Mouse (Mus musculus): Measurements from ENCODE around the gene Ano7. TPM values are rescaled to one million over a fixed set of nuclear protein-coding genes. Genes with fewer than 3 reads are reported as not detected.

The Ano7 gene
- polyA plus RNA-seq, 1 experiment from 2014 or later, result 0.23 TPM

DNA sequence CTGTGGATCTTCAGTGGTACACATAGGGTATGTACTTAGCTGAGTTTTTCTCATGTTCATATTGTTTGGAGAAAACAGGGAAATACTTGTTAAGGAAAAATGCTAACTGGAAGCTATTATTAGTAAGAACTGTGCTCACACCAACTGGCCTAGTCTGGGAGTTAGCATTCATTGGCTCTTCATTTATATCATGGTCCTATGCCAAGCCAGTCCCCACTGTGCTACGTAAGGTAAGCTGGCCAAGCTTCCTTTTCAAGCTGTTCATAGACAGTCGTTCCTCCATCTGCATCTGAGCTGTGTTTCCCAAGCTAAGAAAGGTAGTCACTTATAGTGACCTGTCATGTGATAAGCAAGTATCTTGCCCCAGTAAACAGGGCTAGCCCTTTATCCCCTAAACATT lies 21.0 kb upstream of the Ano7 start:
- Histone ChIP-seq H3K27ac (ENCODE audit: low read depth, low read length) (no peak overlapping the region), H3K4me3 (ENCODE audit: low read depth, low read length) (no peak overlapping the region), H3K4me2 (replicated peaks; ENCODE audit: low read depth, low read length) (no peak overlapping the region), H3K4me1 (replicated peaks; ENCODE audit: control insufficient read depth, insufficient read depth, low read length) (no peaks in the 10 kb centered on the region), H3K9me3 (ENCODE audit: control insufficient read depth, low read length) (no peaks in the 10 kb centered on the region), H3K36me3 (ENCODE audit: control insufficient read depth, insufficient read depth, low read length) (0 out of 2 replicates have a peak, but pooled peaks cover 6% of the 10 kb centered on the region), H3K9ac (ENCODE audit: low read depth, low read length) (no peak overlapping the region), H3K27me3 (ENCODE audit: control insufficient read depth, insufficient read depth, low read length) (no peaks in the 10 kb centered on the region)
- WGBS, result 78% methylated on average over 2 of the region's 2 CpGs
- ATAC-seq (ENCODE audit: low FRiP score) (no peak), DNase-seq (ENCODE audit: low spot score) (no peak)

DNA sequence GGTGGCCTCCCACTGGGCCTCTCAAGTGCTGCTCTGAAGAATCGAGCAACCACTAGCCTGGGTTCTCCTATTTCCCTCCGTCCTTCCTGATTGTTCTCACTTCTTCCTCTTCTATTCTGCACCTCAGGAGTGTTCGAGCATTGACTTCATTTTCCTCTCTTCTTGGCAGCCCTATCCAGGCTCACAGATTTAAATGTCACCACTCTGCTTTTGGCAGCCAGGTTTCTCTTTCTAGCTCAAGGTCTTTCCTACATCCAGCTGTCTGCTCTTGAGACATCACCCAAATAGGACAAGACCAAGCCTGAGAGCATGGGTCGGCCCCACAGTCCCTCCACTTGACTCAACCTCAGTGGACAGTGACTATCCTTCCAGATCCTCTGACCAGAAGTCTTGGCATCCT lies 11.1 kb upstream of the Ano7 start:
- Histone ChIP-seq H3K4me1 (replicated peaks; ENCODE audit: control insufficient read depth, insufficient read depth, low read length) (no peaks in the 10 kb centered on the region), H3K36me3 (ENCODE audit: control insufficient read depth, insufficient read depth, low read length) (peaks cover 5% of the 10 kb centered on the region), H3K9me3 (ENCODE audit: control insufficient read depth, low read length) (no peaks in the 10 kb centered on the region), H3K27me3 (ENCODE audit: control insufficient read depth, insufficient read depth, low read length) (no peaks in the 10 kb centered on the region), H3K4me2 (replicated peaks; ENCODE audit: low read depth, low read length) (no peak overlapping the region), H3K27ac (ENCODE audit: low read depth, low read length) (no peak overlapping the region), H3K9ac (ENCODE audit: low read depth, low read length) (no peak overlapping the region), H3K4me3 (ENCODE audit: low read depth, low read length) (no peak overlapping the region)
- WGBS, result 84% methylated on average over 4 of the region's 4 CpGs
- DNase-seq (ENCODE audit: low spot score), result no peak
- no peak for ATAC-seq (ENCODE audit: low FRiP score)

DNA sequence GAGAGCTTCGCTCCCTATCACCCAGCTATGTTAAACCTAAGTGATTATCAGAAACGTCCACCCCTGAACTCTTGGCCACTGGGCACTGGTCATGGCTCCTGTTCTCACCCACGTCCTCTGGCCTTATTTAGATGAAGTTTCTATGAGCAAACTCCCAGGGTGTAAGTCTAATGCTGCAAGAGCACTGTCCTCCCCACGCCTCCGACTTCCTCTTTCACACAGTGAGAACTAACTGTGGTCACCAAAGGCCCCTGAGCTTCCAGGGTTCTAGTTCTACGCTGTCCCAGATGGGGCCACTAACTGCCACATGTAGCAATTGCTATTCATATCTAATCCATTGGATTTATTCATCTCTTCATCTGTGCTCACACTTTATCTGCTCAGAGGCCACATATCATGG lies 8.1 kb upstream of the Ano7 start:
- Histone ChIP-seq H3K4me2 (replicated peaks; ENCODE audit: low read depth, low read length) (no peak overlapping the region), H3K4me1 (replicated peaks; ENCODE audit: control insufficient read depth, insufficient read depth, low read length) (no peaks in the 10 kb centered on the region), H3K4me3 (ENCODE audit: low read depth, low read length) (no peak overlapping the region), H3K9me3 (ENCODE audit: control insufficient read depth, low read length) (no peaks in the 10 kb centered on the region), H3K9ac (ENCODE audit: low read depth, low read length) (no peak overlapping the region), H3K36me3 (ENCODE audit: control insufficient read depth, insufficient read depth, low read length) (peaks cover 5% of the 10 kb centered on the region), H3K27me3 (ENCODE audit: control insufficient read depth, insufficient read depth, low read length) (no peaks in the 10 kb centered on the region), H3K27ac (ENCODE audit: low read depth, low read length) (no peak overlapping the region)
- ATAC-seq (ENCODE audit: low FRiP score) (no peak), DNase-seq (ENCODE audit: low spot score) (no peak)
- WGBS, result 91% methylated on average over 6 of the region's 6 CpGs

DNA sequence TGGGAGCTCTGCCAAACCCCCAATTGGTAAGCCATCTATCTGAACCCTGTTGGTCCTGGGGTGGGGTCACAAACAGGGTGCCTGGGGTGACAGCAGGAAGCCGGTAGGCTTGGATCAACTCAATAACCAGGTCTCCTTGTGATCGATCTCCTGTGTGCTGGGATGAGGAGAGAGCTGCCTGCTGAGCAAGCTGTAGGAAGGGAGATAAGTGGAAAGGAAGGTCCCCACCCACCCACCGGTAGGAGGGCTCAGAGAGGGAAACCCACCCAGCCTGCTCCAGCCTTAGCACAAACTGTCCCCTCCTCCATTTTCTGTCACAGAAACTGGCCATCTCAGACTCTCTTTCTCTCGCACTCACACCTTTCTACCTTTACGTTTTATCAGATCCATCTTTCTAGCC lies 3.6 kb downstream of the Ano7 start:
- DNase-seq (ENCODE audit: low spot score), result no peak
- Histone ChIP-seq H3K4me3 (ENCODE audit: low read depth, low read length) (no peak overlapping the region), H3K9me3 (ENCODE audit: control insufficient read depth, low read length) (no peaks in the 10 kb centered on the region), H3K36me3 (ENCODE audit: control insufficient read depth, insufficient read depth, low read length) (no peaks in the 10 kb centered on the region), H3K27ac (ENCODE audit: low read depth, low read length) (no peak overlapping the region), H3K9ac (ENCODE audit: low read depth, low read length) (no peak overlapping the region), H3K27me3 (ENCODE audit: control insufficient read depth, insufficient read depth, low read length) (no peaks in the 10 kb centered on the region), H3K4me1 (replicated peaks; ENCODE audit: control insufficient read depth, insufficient read depth, low read length) (no peaks in the 10 kb centered on the region), H3K4me2 (replicated peaks; ENCODE audit: low read depth, low read length) (no peak overlapping the region)
- WGBS, result 77% methylated on average over 5 of the region's 5 CpGs
- ATAC-seq (ENCODE audit: low FRiP score), result no peak

DNA sequence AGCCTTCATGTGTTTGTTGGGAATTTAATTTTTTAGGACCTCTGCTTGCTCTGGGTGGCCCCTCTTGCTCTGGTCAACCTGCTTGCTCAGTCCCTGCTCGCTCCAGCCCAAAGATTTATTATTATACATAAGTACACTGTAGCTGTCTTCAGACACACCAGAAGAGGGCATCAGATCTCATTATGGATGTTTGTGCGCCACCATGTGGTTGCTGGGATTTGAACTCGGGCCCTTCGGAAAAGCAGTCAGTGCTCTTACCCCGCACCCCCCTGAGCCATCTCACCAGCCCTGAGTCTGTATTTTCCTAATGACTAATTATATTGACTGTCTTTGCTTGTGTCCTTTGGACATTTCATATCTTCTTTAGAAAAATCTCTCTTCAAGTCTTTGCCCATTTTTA lies 5.4 kb downstream of the Ano7 start:
- Histone ChIP-seq H3K27ac (ENCODE audit: low read depth, low read length) (no peak overlapping the region), H3K9ac (ENCODE audit: low read depth, low read length) (no peak overlapping the region), H3K4me1 (replicated peaks; ENCODE audit: control insufficient read depth, insufficient read depth, low read length) (no peaks in the 10 kb centered on the region), H3K4me3 (ENCODE audit: low read depth, low read length) (no peak overlapping the region), H3K27me3 (ENCODE audit: control insufficient read depth, insufficient read depth, low read length) (no peaks in the 10 kb centered on the region), H3K36me3 (ENCODE audit: control insufficient read depth, insufficient read depth, low read length) (no peaks in the 10 kb centered on the region), H3K9me3 (ENCODE audit: control insufficient read depth, low read length) (no peaks in the 10 kb centered on the region), H3K4me2 (replicated peaks; ENCODE audit: low read depth, low read length) (no peak overlapping the region)
- WGBS, result 82% methylated on average over 5 of the region's 5 CpGs
- no peak for DNase-seq (ENCODE audit: low spot score)
- ATAC-seq (ENCODE audit: low FRiP score), result no peak

DNA sequence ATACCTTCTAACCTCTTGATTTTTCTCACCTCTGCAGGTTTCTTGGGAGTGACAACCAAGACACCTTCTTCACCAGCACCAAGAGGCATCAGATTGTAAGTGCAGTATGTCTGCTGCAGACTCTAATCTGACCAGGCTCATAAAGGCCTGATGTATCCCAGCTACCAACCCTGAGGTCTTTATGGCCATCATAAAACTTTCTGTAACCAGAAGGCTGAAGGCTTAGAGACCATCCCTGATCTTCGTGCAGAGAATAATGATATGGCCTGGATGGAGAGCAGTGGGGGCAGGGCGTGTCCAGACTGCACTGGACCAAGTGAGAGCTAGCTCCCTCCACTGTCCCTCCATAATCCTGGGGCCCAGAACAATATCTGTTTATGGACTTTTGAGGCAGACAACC lies 13.5 kb downstream of the Ano7 start:
- Histone ChIP-seq H3K9me3 (ENCODE audit: control insufficient read depth, low read length) (no peaks in the 10 kb centered on the region), H3K4me3 (ENCODE audit: low read depth, low read length) (no peak overlapping the region), H3K4me2 (replicated peaks; ENCODE audit: low read depth, low read length) (no peak overlapping the region), H3K36me3 (ENCODE audit: control insufficient read depth, insufficient read depth, low read length) (no peaks in the 10 kb centered on the region), H3K4me1 (replicated peaks; ENCODE audit: control insufficient read depth, insufficient read depth, low read length) (no peaks in the 10 kb centered on the region), H3K9ac (ENCODE audit: low read depth, low read length) (no peak overlapping the region), H3K27me3 (ENCODE audit: control insufficient read depth, insufficient read depth, low read length) (no peaks in the 10 kb centered on the region), H3K27ac (ENCODE audit: low read depth, low read length) (no peak overlapping the region)
- ATAC-seq (ENCODE audit: low FRiP score), result no peak
- no peak for DNase-seq (ENCODE audit: low spot score)
- 72% methylated on average over 2 of the region's 2 CpGs for WGBS

DNA sequence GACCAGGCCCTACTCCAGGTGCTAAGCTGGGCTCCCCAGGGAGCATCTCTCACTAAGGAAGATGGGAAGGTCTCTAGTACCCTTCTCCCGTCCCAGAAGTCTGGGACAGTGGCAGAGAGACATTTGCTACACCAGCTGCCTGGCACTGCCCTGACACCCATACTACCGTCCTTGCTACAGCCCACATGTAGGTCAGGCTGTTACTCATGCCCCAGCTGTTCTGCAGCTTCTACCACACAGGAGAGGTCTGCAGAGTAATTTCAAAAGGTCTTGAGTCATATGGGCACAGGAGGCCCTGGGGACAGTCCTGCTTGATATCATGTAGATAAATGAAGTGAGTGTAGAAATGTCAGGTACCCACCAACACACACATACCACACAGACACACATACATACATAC lies 15.2 kb downstream of the Ano7 start:
- ATAC-seq (ENCODE audit: low FRiP score) (no peak), DNase-seq (ENCODE audit: low spot score) (no peak)
- H3K27me3 ChIP-seq (ENCODE audit: control insufficient read depth, insufficient read depth, low read length), result no peaks in the 10 kb centered on the region
- H3K4me2 ChIP-seq (replicated peaks; ENCODE audit: low read depth, low read length), result no peak overlapping the region
- no peak overlapping the region for H3K4me3 ChIP-seq (ENCODE audit: low read depth, low read length)
- no peaks in the 10 kb centered on the region for H3K4me1 ChIP-seq (replicated peaks; ENCODE audit: control insufficient read depth, insufficient read depth, low read length)
- H3K9me3 ChIP-seq (ENCODE audit: control insufficient read depth, low read length), result no peaks in the 10 kb centered on the region
- WGBS, result 64% methylated on average over 2 of the region's 2 CpGs
- no peak overlapping the region for H3K9ac ChIP-seq (ENCODE audit: low read depth, low read length)
- no peak overlapping the region for H3K27ac ChIP-seq (ENCODE audit: low read depth, low read length)
- H3K36me3 ChIP-seq (ENCODE audit: control insufficient read depth, insufficient read depth, low read length), result no peaks in the 10 kb centered on the region

DNA sequence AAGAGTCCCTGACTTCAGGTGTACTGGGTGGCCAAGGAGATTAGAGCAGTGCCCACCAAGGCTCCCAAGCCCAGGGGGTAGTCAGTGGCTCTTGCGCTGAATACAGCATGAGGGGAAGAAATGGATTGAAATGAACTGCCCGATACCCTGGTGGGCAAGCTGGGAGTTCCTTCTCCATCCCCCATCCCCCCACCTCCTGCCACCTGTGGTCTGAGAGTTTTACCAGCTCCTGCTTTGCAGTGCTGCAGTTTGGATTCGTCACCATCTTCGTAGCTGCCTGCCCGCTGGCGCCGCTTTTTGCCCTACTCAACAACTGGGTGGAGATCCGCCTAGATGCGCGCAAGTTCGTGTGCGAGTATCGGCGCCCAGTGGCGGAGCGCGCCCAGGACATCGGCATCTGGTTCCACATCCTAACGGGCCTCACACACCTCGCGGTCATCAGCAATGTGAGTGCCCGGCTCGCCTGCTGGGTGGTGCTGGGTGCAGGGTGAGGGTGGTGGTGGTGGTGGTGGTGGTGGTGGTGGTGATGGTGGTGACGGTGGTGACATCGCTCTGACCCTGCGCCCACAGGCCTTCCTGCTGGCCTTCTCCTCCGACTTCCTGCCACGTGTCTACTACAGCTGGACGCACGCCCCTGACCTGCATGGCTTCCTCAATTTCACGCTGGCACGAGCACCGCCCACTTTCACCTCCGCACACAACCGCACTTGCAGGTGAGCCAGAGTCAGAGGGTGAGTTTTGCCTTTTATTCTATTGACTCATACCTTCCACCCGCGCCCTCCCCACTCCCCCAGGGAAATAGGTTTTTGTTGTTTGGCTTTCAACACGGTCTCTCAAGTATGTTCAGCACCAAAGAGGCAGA lies 27.7 kb downstream of the Ano7 start:
- DNase-seq (ENCODE audit: low spot score) (peak; percentile 19), ATAC-seq (ENCODE audit: low FRiP score) (no peak)
- H3K36me3 ChIP-seq (ENCODE audit: control insufficient read depth, insufficient read depth, low read length), result no peaks in the 10 kb centered on the region
- H3K4me1 ChIP-seq (replicated peaks; ENCODE audit: control insufficient read depth, insufficient read depth, low read length), result no peaks in the 10 kb centered on the region
- WGBS, result 25% methylated on average over 38 of the region's 38 CpGs
- no peak overlapping the region for H3K4me3 ChIP-seq (ENCODE audit: low read depth, low read length)
- H3K27ac ChIP-seq (ENCODE audit: low read depth, low read length), result no peak overlapping the region
- H3K4me2 ChIP-seq (replicated peaks; ENCODE audit: low read depth, low read length), result peak overlapping the region; percentile 6; the same call in 1 of the 2 replicates
- no peak overlapping the region for H3K9ac ChIP-seq (ENCODE audit: low read depth, low read length)
- H3K9me3 ChIP-seq (ENCODE audit: control insufficient read depth, low read length), result no peaks in the 10 kb centered on the region
- no peaks in the 10 kb centered on the region for H3K27me3 ChIP-seq (ENCODE audit: control insufficient read depth, insufficient read depth, low read length)

DNA sequence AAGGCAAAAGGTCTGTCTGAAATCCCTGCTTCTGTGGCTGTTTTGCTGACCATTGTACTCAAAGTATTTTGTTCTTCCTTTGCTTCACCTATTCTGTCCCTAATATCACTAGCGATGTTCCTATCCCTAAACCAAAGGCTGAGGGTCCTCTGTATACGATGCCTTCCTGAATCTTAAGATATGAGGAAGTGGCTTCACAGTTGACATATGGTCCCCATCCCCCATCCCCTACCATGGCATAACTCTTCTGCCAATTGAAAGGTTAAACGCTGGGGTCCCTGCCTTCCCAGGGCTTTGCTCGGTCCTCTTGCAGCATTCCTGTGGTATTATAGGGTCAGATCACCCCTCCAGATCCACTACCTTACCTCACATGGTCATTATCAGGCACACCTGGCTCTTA lies 29.7 kb downstream of the Ano7 start:
- Histone ChIP-seq H3K27me3 (ENCODE audit: control insufficient read depth, insufficient read depth, low read length) (no peaks in the 10 kb centered on the region), H3K4me1 (replicated peaks; ENCODE audit: control insufficient read depth, insufficient read depth, low read length) (no peaks in the 10 kb centered on the region), H3K4me2 (replicated peaks; ENCODE audit: low read depth, low read length) (no peak overlapping the region), H3K4me3 (ENCODE audit: low read depth, low read length) (no peak overlapping the region), H3K27ac (ENCODE audit: low read depth, low read length) (no peak overlapping the region), H3K9ac (ENCODE audit: low read depth, low read length) (no peak overlapping the region), H3K36me3 (ENCODE audit: control insufficient read depth, insufficient read depth, low read length) (peaks cover 8% of the 10 kb centered on the region; the same call in 1 of the 2 replicates), H3K9me3 (ENCODE audit: control insufficient read depth, low read length) (no peaks in the 10 kb centered on the region)
- no peak for DNase-seq (ENCODE audit: low spot score)
- ATAC-seq (ENCODE audit: low FRiP score), result no peak
- 89% methylated on average over 4 of the region's 4 CpGs for WGBS
